Comparison of ENCODE assay signal across 8 mouse cellular contexts in genomic region chr11:101057860-101058259, GRCm38 (mm10). TPM values are rescaled to one million over a fixed set of nuclear protein-coding genes. Genes with fewer than 3 reads are reported as not detected.
DNase-seq lines count a peak whose midpoint lies in the region; ATAC-seq and TF ChIP-seq lines count a peak whose summit lies in the region.

No protein-coding gene starts in this region.

- 32% methylated on average over 5 of the region's 5 CpGs for WGBS in forebrain, embryonic 11.5 days
- 28% methylated on average over 5 of the region's 5 CpGs for WGBS in forebrain, embryonic 13.5 days
- 35% methylated on average over 5 of the region's 5 CpGs for WGBS in midbrain, postnatal 0 days

- H3K9me3 ChIP-seq in forebrain, embryonic 11.5 days (ENCODE audit: control insufficient read depth, low read length) = no peaks in the 10 kb centered on the region
- H3K9me3 ChIP-seq in forebrain, embryonic 13.5 days (replicated peaks) = no peaks in the 10 kb centered on the region
- no peaks in the 10 kb centered on the region for H3K9me3 ChIP-seq in midbrain, postnatal 0 days (ENCODE audit: low read length)

- H3K4me1 ChIP-seq in forebrain, embryonic 11.5 days (replicated peaks; ENCODE audit: control insufficient read depth, insufficient read depth, low read length) = no peaks in the 10 kb centered on the region
- H3K4me1 ChIP-seq in forebrain, embryonic 13.5 days = no peaks in the 10 kb centered on the region
- no peaks in the 10 kb centered on the region for H3K4me1 ChIP-seq in midbrain, postnatal 0 days (ENCODE audit: insufficient read depth, low read length)

- peak; percentile 82 for TF ChIP-seq CTCF in midbrain, postnatal 0 days (IDR thresholded peaks at IDR 0.05)

- ATAC-seq in forebrain, embryonic 11.5 days (replicated peaks; ENCODE audit: low FRiP score) = no peak
- ATAC-seq in forebrain, embryonic 13.5 days = no peak
- ATAC-seq in midbrain, postnatal 0 days (ENCODE audit: low FRiP score) = no peak

- no peak overlapping the region for H3K9ac ChIP-seq in forebrain, embryonic 11.5 days (ENCODE audit: low read length)
- no peak overlapping the region for H3K9ac ChIP-seq in forebrain, embryonic 13.5 days
- no peak overlapping the region for H3K9ac ChIP-seq in midbrain, postnatal 0 days (replicated peaks; ENCODE audit: low read length, poor library complexity, severe bottlenecking)

- DNase-seq in forebrain, embryonic 11.5 days (ENCODE audit: low spot score) = peak; percentile 85
- DNase-seq in c-Kit-negative CD71-positive TER-119-positive erythroid progenitor cells, embryonic 14.5 days (ENCODE audit: low read depth, low spot score) = peak; percentile 70
- peak; percentile 76 for DNase-seq in forelimb bud, embryonic 11.5 days (ENCODE audit: low read depth, low spot score)
- DNase-seq in heart, postnatal 4 days = peak; percentile 95
- peak; percentile 87 to 88 for DNase-seq in left cerebral cortex, postnatal 14 days (ENCODE audit: low spot score in 2 of 2)
- peak; percentile 82 for DNase-seq in midbrain, postnatal 0 days (ENCODE audit: low spot score)
- peak; percentile 75 to 91 for DNase-seq in spleen, postnatal 14 days (ENCODE audit: low spot score in 2 of 2)

- intact Hi-C loops in left cerebral cortex, postnatal 14 days (cut with DNase I) = loop anchor here (2.0 to 5.0 kb wide), 2 partner anchors 46 to 75 kb away; no protein-coding TSS in a partner anchor

- no peaks in the 10 kb centered on the region for H3K27me3 ChIP-seq in forebrain, embryonic 11.5 days (ENCODE audit: control insufficient read depth, insufficient read depth, low read length)
- H3K27me3 ChIP-seq in forebrain, embryonic 13.5 days = no peaks in the 10 kb centered on the region
- H3K27me3 ChIP-seq in midbrain, postnatal 0 days (ENCODE audit: insufficient read depth, low read length) = no peaks in the 10 kb centered on the region

- no peak overlapping the region for H3K27ac ChIP-seq in forebrain, embryonic 11.5 days (ENCODE audit: low read depth, low read length)
- no peak overlapping the region for H3K27ac ChIP-seq in forebrain, embryonic 13.5 days
- H3K27ac ChIP-seq in midbrain, postnatal 0 days (ENCODE audit: low read depth, low read length) = no peak overlapping the region

- H3K4me2 ChIP-seq in forebrain, embryonic 11.5 days (ENCODE audit: low read depth, low read length, severe bottlenecking) = no peak overlapping the region
- no peak overlapping the region for H3K4me2 ChIP-seq in forebrain, embryonic 13.5 days
- H3K4me2 ChIP-seq in midbrain, postnatal 0 days (ENCODE audit: low read depth, low read length, poor library complexity, severe bottlenecking) = no peak overlapping the region

- no peak overlapping the region for H3K4me3 ChIP-seq in forebrain, embryonic 11.5 days (ENCODE audit: low read depth, low read length)
- no peak overlapping the region for H3K4me3 ChIP-seq in forebrain, embryonic 13.5 days
- H3K4me3 ChIP-seq in midbrain, postnatal 0 days (ENCODE audit: low read depth, low read length) = no peak overlapping the region

- no peaks in the 10 kb centered on the region for H3K36me3 ChIP-seq in forebrain, embryonic 11.5 days (ENCODE audit: control insufficient read depth, insufficient read depth, low read length)
- peaks cover 90% of the 10 kb centered on the region for H3K36me3 ChIP-seq in forebrain, embryonic 13.5 days (ENCODE audit: poor library complexity, severe bottlenecking)
- H3K36me3 ChIP-seq in midbrain, postnatal 0 days (ENCODE audit: insufficient read depth, low read length) = peaks cover 85% of the 10 kb centered on the region

RNA-seq across cellular contexts. Expression of gene Naglu, which starts 12.0 kb away (rescaled TPM):
- polyA plus RNA-seq in forebrain, embryonic 11.5 days (2014; fragmentation: Nextera tagmentation; extraction: Ambion mirVana) = 6.9 and 7.8 TPM in 2 replicates
- 4.8 and 6.5 TPM in 2 replicates for polyA plus RNA-seq in forebrain, embryonic 13.5 days (2015; fragmentation: Nextera tagmentation; extraction: Ambion mirVana)
- 10 to 100 TPM in 1 of 2 experiments, 1 to 10 TPM in 1; 9.0 to 10.1 TPM for total RNA-seq in heart, postnatal 4 days (2021)
- 10 to 100 TPM in 1 of 2 experiments, 1 to 10 TPM in 1; 7.3 to 11.9 TPM for total RNA-seq in left cerebral cortex, postnatal 14 days (2021)
- total RNA-seq in midbrain, postnatal 0 days (2014; rRNA removed) = 20.9 and 22.2 TPM in 2 replicates
- 16.0 and 16.6 TPM in 2 replicates for polyA plus RNA-seq in midbrain, postnatal 0 days (2015; fragmentation: Nextera tagmentation; extraction: Ambion mirVana)

RNA-seq across cellular contexts. Expression of gene Hsd17b1, which starts 20.4 kb away (rescaled TPM):
- 0.19 TPM in 1 of 2 replicates, not detected in the other for polyA plus RNA-seq in forebrain, embryonic 11.5 days (2014; fragmentation: Nextera tagmentation; extraction: Ambion mirVana)
- polyA plus RNA-seq in forebrain, embryonic 13.5 days (2015; fragmentation: Nextera tagmentation; extraction: Ambion mirVana) = not detected in 2 replicates
- not detected for total RNA-seq in heart, postnatal 4 days (2021)
- 1 to 10 TPM in 1 of 2 experiments, under 1 TPM in 1; 0.42 to 1.1 TPM for total RNA-seq in left cerebral cortex, postnatal 14 days (2021)
- 0.27 TPM in 1 of 2 replicates, not detected in the other for total RNA-seq in midbrain, postnatal 0 days (2014; rRNA removed)
- not detected in 2 replicates for polyA plus RNA-seq in midbrain, postnatal 0 days (2015; fragmentation: Nextera tagmentation; extraction: Ambion mirVana)

RNA-seq across cellular contexts. Expression of gene Coasy, which starts 24.5 kb away (rescaled TPM):
- 50.4 and 51.5 TPM in 2 replicates for polyA plus RNA-seq in forebrain, embryonic 11.5 days (2014; fragmentation: Nextera tagmentation; extraction: Ambion mirVana)
- 45.8 and 48.2 TPM in 2 replicates for polyA plus RNA-seq in forebrain, embryonic 13.5 days (2015; fragmentation: Nextera tagmentation; extraction: Ambion mirVana)
- 10 to 100 TPM; 15.4 to 16.2 TPM for total RNA-seq in heart, postnatal 4 days (2021)
- total RNA-seq in left cerebral cortex, postnatal 14 days (2021) = 10 to 100 TPM; 31.1 to 32.0 TPM
- 41.8 and 48.7 TPM in 2 replicates for total RNA-seq in midbrain, postnatal 0 days (2014; rRNA removed)
- polyA plus RNA-seq in midbrain, postnatal 0 days (2015; fragmentation: Nextera tagmentation; extraction: Ambion mirVana) = 31.5 and 34.1 TPM in 2 replicates

RNA-seq across cellular contexts. Expression of gene Mlx, which starts 29.2 kb away (rescaled TPM):
- 41.8 and 44.3 TPM in 2 replicates for polyA plus RNA-seq in forebrain, embryonic 11.5 days (2014; fragmentation: Nextera tagmentation; extraction: Ambion mirVana)
- polyA plus RNA-seq in forebrain, embryonic 13.5 days (2015; fragmentation: Nextera tagmentation; extraction: Ambion mirVana) = 71.1 and 81.2 TPM in 2 replicates
- total RNA-seq in heart, postnatal 4 days (2021) = 10 to 100 TPM; 17.5 to 17.7 TPM
- 10 to 100 TPM; 44.9 to 49.9 TPM for total RNA-seq in left cerebral cortex, postnatal 14 days (2021)
- total RNA-seq in midbrain, postnatal 0 days (2014; rRNA removed) = 60.7 and 61.3 TPM in 2 replicates
- 64.1 and 67.8 TPM in 2 replicates for polyA plus RNA-seq in midbrain, postnatal 0 days (2015; fragmentation: Nextera tagmentation; extraction: Ambion mirVana)

RNA-seq across cellular contexts. Expression of gene Psmc3ip, which starts 37.4 kb away (rescaled TPM):
- polyA plus RNA-seq in forebrain, embryonic 11.5 days (2014; fragmentation: Nextera tagmentation; extraction: Ambion mirVana) = 74.1 and 79.7 TPM in 2 replicates
- polyA plus RNA-seq in forebrain, embryonic 13.5 days (2015; fragmentation: Nextera tagmentation; extraction: Ambion mirVana) = 63.3 and 64.1 TPM in 2 replicates
- total RNA-seq in heart, postnatal 4 days (2021) = 10 to 100 TPM; 11.7 to 13.6 TPM
- 1 to 10 TPM; 3.7 to 4.0 TPM for total RNA-seq in left cerebral cortex, postnatal 14 days (2021)
- 5.3 and 6.9 TPM in 2 replicates for total RNA-seq in midbrain, postnatal 0 days (2014; rRNA removed)
- polyA plus RNA-seq in midbrain, postnatal 0 days (2015; fragmentation: Nextera tagmentation; extraction: Ambion mirVana) = 8.9 and 10.3 TPM in 2 replicates
